Mouse (Mus musculus) layer of hippocampus, adult 2 months (tissue): Measurements from ENCODE around the gene Rad51b. TPM values are rescaled to one million over a fixed set of nuclear protein-coding genes. Genes with fewer than 3 reads are reported as not detected.

Source experiments
- DNase-seq, 2 experiments: peaks; one replicate each; pipeline ENCODE4 v3.0.0; 2022; ENCODE audit warnings: low spot score in 2 of 2
- H3K27ac ChIP-seq: fragments of 200-600 bp; 2 replicates; pipeline ENCODE4 v1.8.1; 2022
- H3K4me3 ChIP-seq: fragments of 200-600 bp; 2 replicates; pipeline ENCODE4 v1.8.1; 2022; ENCODE audit warnings: mild to moderate bottlenecking
- CTCF ChIP-seq: fragments of 200-600 bp; conservative IDR thresholded peaks from 2 replicates; pipeline ENCODE4 v1.8.1; 2022; ENCODE audit warnings: antibody characterized with exemption, mild to moderate bottlenecking, moderate library complexity
- total RNA-seq, 2 experiments: library from RNA; stranded (reverse); gene quantifications; 2 replicates each; pipeline ENCODE4 v1.2.3; 2021

The Rad51b gene
- total RNA-seq, 2 experiments from 2014 or later = 0.18 TPM; not detected in 1

GRCm38 (mm10) chr12:79436892-79437291, 139.8 kb downstream of the Rad51b start:
- no peak for DNase-seq
- Histone ChIP-seq H3K27ac (peak overlapping the region; percentile 76), H3K4me3 (no peak overlapping the region)
- no peak for TF ChIP-seq CTCF

- DNase-seq = no peak
- peak overlapping the region; percentile 76 for H3K27ac ChIP-seq
- TF ChIP-seq CTCF = no peak
- H3K4me3 ChIP-seq = no peak overlapping the region
Observed at GRCm38 (mm10) chr12:79437572-79437971, 140.5 kb downstream of the Rad51b start.

GRCm38 (mm10) chr12:79439961-79440360, 142.9 kb downstream of the Rad51b start:
- TF ChIP-seq CTCF = no peak
- no peak for DNase-seq
- peak overlapping the region; percentile 71 for H3K27ac ChIP-seq
- no peak overlapping the region for H3K4me3 ChIP-seq

- peak overlapping the region; percentile 32; the same call in 1 of the 2 replicates for H3K27ac ChIP-seq
- DNase-seq = no peak
- no peak overlapping the region for H3K4me3 ChIP-seq
- no peak for TF ChIP-seq CTCF
Observed at GRCm38 (mm10) chr12:79441210-79442005, 144.3 kb downstream of the Rad51b start.

- H3K27ac ChIP-seq = no peak overlapping the region
- no peak overlapping the region for H3K4me3 ChIP-seq
- DNase-seq = no peak
- TF ChIP-seq CTCF = no peak
Observed at GRCm38 (mm10) chr12:79442126-79442525, 145.0 kb downstream of the Rad51b start.

GRCm38 (mm10) chr12:79442836-79443390, 145.8 kb downstream of the Rad51b start:
- no peak for TF ChIP-seq CTCF
- no peak for DNase-seq

GRCm38 (mm10) chr12:79444646-79445045, 147.6 kb downstream of the Rad51b start:
- Histone ChIP-seq H3K27ac (peak overlapping the region; percentile 10; the same call in 1 of the 2 replicates), H3K4me3 (no peak overlapping the region)
- DNase-seq = no peak
- no peak for TF ChIP-seq CTCF

More at GRCm38 (mm10) chr12:79442836-79443390, 145.8 kb downstream of the Rad51b start:
- H3K4me3 ChIP-seq = no peak overlapping the region
- H3K27ac ChIP-seq = peak overlapping the region; percentile 56

- H3K27ac ChIP-seq = no peak overlapping the region
- DNase-seq = no peak
- no peak for TF ChIP-seq CTCF
- H3K4me3 ChIP-seq = no peak overlapping the region
Observed at GRCm38 (mm10) chr12:79447039-79447438, 150.0 kb downstream of the Rad51b start.

- no peak for DNase-seq
- TF ChIP-seq CTCF = no peak
- Histone ChIP-seq H3K4me3 (no peak overlapping the region), H3K27ac (no peak overlapping the region)
Observed at GRCm38 (mm10) chr12:79449817-79450411, 152.8 kb downstream of the Rad51b start.

- TF ChIP-seq CTCF = no peak
- DNase-seq = no peak
- Histone ChIP-seq H3K27ac (no peak overlapping the region), H3K4me3 (no peak overlapping the region)
Observed at GRCm38 (mm10) chr12:79452882-79453281, 155.8 kb downstream of the Rad51b start.

GRCm38 (mm10) chr12:79454017-79454416, 156.9 kb downstream of the Rad51b start:
- no peak for DNase-seq
- no peak overlapping the region for H3K27ac ChIP-seq
- TF ChIP-seq CTCF = peak; percentile 23; the same call in 1 of the 2 replicates
- no peak overlapping the region for H3K4me3 ChIP-seq

- no peak overlapping the region for H3K4me3 ChIP-seq
- TF ChIP-seq CTCF = no peak
- H3K27ac ChIP-seq = no peak overlapping the region
- no peak for DNase-seq
Observed at GRCm38 (mm10) chr12:79455061-79455847, 158.2 kb downstream of the Rad51b start.

GRCm38 (mm10) chr12:79455848-79456164, 158.7 kb downstream of the Rad51b start:
- Histone ChIP-seq H3K4me3 (no peak overlapping the region), H3K27ac (no peak overlapping the region)
- DNase-seq = no peak
- TF ChIP-seq CTCF = no peak
